Mouse (Mus musculus) right cerebral cortex, adult 2 months (tissue): ENCODE measurements around the gene 3110082J24Rik.

Experiments used
- DNase-seq, 2 experiments: peaks; one replicate each; pipeline ENCODE4 v3.0.0; 2021 to 2022; ENCODE audit warnings: low spot score in 2 of 2

3110082J24Rik gene

GRCm38 (mm10) chr5:30105668-30106300 lies at the start of gene 3110082J24Rik:
Gene 3110082J24Rik, minus strand, starts transcription at chr5:30106086.
- no peak for DNase-seq

GRCm38 (mm10) chr5:30155395-30155792 lies 49.5 kb upstream of the 3110082J24Rik start:
- peak in 1 of 2 experiments; percentile 55 for DNase-seq

GRCm38 (mm10) chr5:30154474-30155394 lies 48.8 kb upstream of the 3110082J24Rik start, which contains the start of the genes Hadha and Hadhb:
Gene Hadha, minus strand, starts transcription at chr5:30155162.
Gene Hadhb, plus strand, starts transcription at chr5:30155248.
- peak; percentile 94 to 96 for DNase-seq

GRCm38 (mm10) chr5:30154013-30154412 lies 48.1 kb upstream of the 3110082J24Rik start:
- DNase-seq = no peak

- DNase-seq = no peak
Observed at GRCm38 (mm10) chr5:30153222-30153621, 47.3 kb upstream of the 3110082J24Rik start.

GRCm38 (mm10) chr5:30152413-30152812 lies 46.5 kb upstream of the 3110082J24Rik start:
- DNase-seq = no peak

GRCm38 (mm10) chr5:30152007-30152406 lies 46.1 kb upstream of the 3110082J24Rik start:
- DNase-seq = no peak

GRCm38 (mm10) chr5:30148133-30148920 lies 42.4 kb upstream of the 3110082J24Rik start:
- no peak for DNase-seq

- no peak for DNase-seq
Observed at GRCm38 (mm10) chr5:30146526-30146925, 40.6 kb upstream of the 3110082J24Rik start.

GRCm38 (mm10) chr5:30138193-30138592 lies 32.3 kb upstream of the 3110082J24Rik start:
- no peak for DNase-seq

- DNase-seq = no peak
Observed at GRCm38 (mm10) chr5:30137271-30137670, 31.4 kb upstream of the 3110082J24Rik start.

GRCm38 (mm10) chr5:30135711-30136231 lies 29.9 kb upstream of the 3110082J24Rik start:
- DNase-seq = no peak

GRCm38 (mm10) chr5:30132173-30132572 lies 26.3 kb upstream of the 3110082J24Rik start:
- DNase-seq = no peak

- no peak for DNase-seq
Observed at GRCm38 (mm10) chr5:30131246-30131645, 25.4 kb upstream of the 3110082J24Rik start.

GRCm38 (mm10) chr5:30128680-30129079 lies 22.8 kb upstream of the 3110082J24Rik start:
- DNase-seq = no peak

GRCm38 (mm10) chr5:30127921-30128597 lies 22.2 kb upstream of the 3110082J24Rik start:
- DNase-seq = no peak

GRCm38 (mm10) chr5:30126756-30127155 lies 20.9 kb upstream of the 3110082J24Rik start:
- no peak for DNase-seq

GRCm38 (mm10) chr5:30125587-30125986 lies 19.7 kb upstream of the 3110082J24Rik start:
- peak in 1 of 2 experiments; percentile 27 for DNase-seq

GRCm38 (mm10) chr5:30122481-30122880 lies 16.6 kb upstream of the 3110082J24Rik start:
- no peak for DNase-seq

- no peak for DNase-seq
Observed at GRCm38 (mm10) chr5:30120106-30120505, 14.2 kb upstream of the 3110082J24Rik start.

- no peak for DNase-seq
Observed at GRCm38 (mm10) chr5:30119163-30119562, 13.3 kb upstream of the 3110082J24Rik start.
